Mouse (Mus musculus): ENCODE measurements around the gene Rpl19.

The Rpl19 gene

GRCm38 (mm10) chr11:98052129-98052988, 25.8 kb downstream of the Rpl19 start:
- DNase-seq (ENCODE audit: low read depth): no peak

GRCm38 (mm10) chr11:98052989-98053834, 26.7 kb downstream of the Rpl19 start, which contains the start of gene Stac2:
Gene Stac2 (minus strand): TSS chr11:98053462.
- DNase-seq (ENCODE audit: low read depth): no peak

DNA sequence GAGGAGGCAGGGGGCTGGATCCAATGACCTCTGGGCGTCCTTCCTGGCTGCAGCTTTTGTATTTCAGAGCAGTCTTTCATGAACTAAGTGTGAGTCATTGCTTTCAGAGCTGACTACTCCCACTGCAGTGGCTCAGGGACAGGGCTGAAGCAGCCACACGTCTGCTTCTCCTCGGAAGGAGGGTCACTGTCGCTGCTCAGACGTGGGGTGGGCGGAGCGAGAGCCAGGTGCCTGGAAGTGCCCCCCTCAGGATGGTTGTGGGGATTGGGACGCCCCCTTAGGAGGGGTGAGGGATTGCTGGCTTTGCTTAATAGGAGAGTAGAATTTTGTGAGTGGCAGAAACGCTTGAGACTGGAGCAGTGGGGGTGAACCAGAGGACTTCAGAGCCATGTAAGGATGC, 31.0 kb downstream of the Rpl19 start:
- peak; percentile 35 for DNase-seq (ENCODE audit: low read depth)

GRCm38 (mm10) chr11:98057998-98058397, 31.5 kb downstream of the Rpl19 start:
- DNase-seq (ENCODE audit: low read depth): peak; percentile 79

- DNase-seq (ENCODE audit: low read depth): no peak
Observed at GRCm38 (mm10) chr11:98059662-98060061, 33.2 kb downstream of the Rpl19 start.

GRCm38 (mm10) chr11:98060104-98060692, 33.7 kb downstream of the Rpl19 start:
- no peak for DNase-seq (ENCODE audit: low read depth)

- DNase-seq (ENCODE audit: low read depth): peak; percentile 24
Observed at GRCm38 (mm10) chr11:98061441-98061840, 34.9 kb downstream of the Rpl19 start.

DNA sequence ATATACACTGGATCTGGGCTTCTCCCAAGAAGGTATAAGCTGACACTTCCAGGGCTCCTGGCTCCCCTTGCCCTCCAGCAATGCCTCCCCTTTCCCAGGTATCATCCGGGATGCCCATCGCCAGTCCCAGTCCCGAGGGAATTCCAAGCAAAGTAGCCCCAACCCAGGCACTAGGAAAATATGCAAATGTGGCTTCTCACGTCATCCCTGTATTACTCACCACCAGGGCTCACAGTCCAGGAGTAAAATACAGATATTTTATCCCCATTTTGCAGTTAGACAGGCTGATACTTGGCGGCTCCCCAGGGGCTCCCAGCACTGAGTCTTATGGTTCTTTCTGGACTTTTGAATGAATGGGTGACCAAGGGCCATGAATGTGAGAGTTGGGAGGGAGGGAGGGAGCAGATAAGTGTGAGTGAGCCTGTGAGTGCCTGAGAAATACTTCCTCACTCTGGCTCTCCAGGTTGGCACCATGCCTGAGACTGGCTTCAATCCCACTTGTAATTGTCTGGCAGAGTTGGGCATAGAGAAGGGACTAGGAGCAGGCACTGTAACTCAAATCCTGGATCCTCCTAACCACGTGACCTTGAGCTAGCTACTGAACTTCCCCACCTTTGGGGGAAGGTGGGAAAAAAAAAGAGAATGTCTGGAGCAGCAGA, 35.5 kb downstream of the Rpl19 start:
- no peak for DNase-seq (ENCODE audit: low read depth)

DNA sequence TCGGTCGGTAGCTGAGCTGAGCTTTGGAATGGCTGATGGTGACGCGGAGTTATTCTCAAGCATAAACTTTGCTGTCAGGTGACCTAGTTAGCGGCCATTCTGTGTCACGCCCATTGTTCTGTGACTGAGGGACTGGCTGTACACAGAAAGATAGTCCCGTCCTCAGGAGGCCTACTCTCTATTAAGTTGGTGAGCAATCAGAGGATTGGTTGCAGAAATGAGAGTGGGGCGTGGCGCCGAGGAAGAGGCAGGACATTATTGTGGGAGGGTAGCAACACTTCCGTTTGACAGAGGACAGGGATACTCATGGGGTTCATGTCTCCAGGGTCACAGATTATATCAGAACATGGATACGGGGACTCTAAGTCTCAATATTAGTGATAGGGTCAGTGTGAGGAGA, 39.7 kb downstream of the Rpl19 start:
- DNase-seq (ENCODE audit: low read depth): no peak

GRCm38 (mm10) chr11:98067255-98067654, 40.7 kb downstream of the Rpl19 start:
- no peak for DNase-seq (ENCODE audit: low read depth)

DNA sequence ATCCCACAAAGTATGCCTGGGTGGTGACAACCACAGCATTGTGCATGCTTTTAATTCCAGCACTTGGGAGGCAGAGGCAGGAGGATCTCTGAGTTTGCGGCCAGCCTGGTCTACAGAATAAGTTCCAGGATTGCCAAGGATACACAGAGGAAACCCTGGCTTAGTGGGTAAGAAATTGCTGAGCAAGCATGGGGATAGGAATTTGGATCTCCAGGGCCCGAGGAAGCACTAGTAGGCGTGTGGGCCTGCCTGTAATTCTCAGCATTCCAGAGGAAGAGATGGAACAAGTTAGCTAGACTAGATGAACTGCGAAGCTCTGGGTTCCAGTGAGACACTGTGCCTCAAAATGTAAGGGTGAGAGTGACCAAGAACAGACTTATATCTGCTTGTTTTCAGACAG, 46.9 kb downstream of the Rpl19 start:
- DNase-seq (ENCODE audit: low read depth): no peak

- peak; percentile 85 for DNase-seq (ENCODE audit: low read depth)
Observed at GRCm38 (mm10) chr11:98075195-98075808, 48.8 kb downstream of the Rpl19 start.

GRCm38 (mm10) chr11:98077086-98077485, 50.6 kb downstream of the Rpl19 start:
- no peak for DNase-seq (ENCODE audit: low read depth)

Data from 416B (cell line).